Mouse (Mus musculus) limb, embryonic 13.5 days (tissue): ENCODE results near the gene Jmjd4. TPM values are rescaled to one million over a fixed set of nuclear protein-coding genes. Genes with fewer than 3 reads are reported as not detected.

Experiments used
- ATAC-seq: fragments of 200-750 bp; cut with Nextera tagmentation; 2 replicates; pipeline ENCODE4 v1.8.0; 2017; ENCODE audit warnings: low read depth, moderate number of reproducible peaks, moderate TSS enrichment; ENCODE audit not compliant: low FRiP score
- H3K27ac ChIP-seq: fragments of 300-500 bp; sonication (generic); 2 replicates; pipeline ENCODE4 v1.5.1; 2015; ENCODE audit warnings: inconsistent platforms, mild to moderate bottlenecking, moderate library complexity
- H3K27me3 ChIP-seq: fragments of 300-500 bp; sonication (generic); 2 replicates; pipeline ENCODE4 v1.6.1; 2015; ENCODE audit warnings: mild to moderate bottlenecking, inconsistent platforms
- H3K36me3 ChIP-seq: fragments of 300-500 bp; sonication (generic); 2 replicates; pipeline ENCODE4 v1.6.1; 2015; ENCODE audit warnings: inconsistent platforms, mild to moderate bottlenecking, moderate library complexity
- H3K4me1 ChIP-seq: fragments of 300-500 bp; sonication (generic); 2 replicates; pipeline ENCODE4 v1.6.1; 2015; ENCODE audit warnings: inconsistent platforms
- H3K4me2 ChIP-seq: fragments of 300-500 bp; sonication (generic); replicated peaks from 2 replicates; pipeline ENCODE4 v1.6.1; 2015; ENCODE audit warnings: inconsistent platforms, mild to moderate bottlenecking, moderate library complexity
- H3K4me3 ChIP-seq: fragments of 300-500 bp; sonication (generic); 2 replicates; pipeline ENCODE4 v1.5.1; 2015; ENCODE audit warnings: moderate library complexity, mild to moderate bottlenecking, inconsistent platforms
- H3K9ac ChIP-seq: fragments of 300-500 bp; sonication (generic); 2 replicates; pipeline ENCODE4 v1.6.1; 2015; ENCODE audit warnings: mild to moderate bottlenecking, inconsistent platforms
- H3K9me3 ChIP-seq: fragments of 300-500 bp; sonication (generic); 2 replicates; pipeline ENCODE4 v1.6.1; 2016; ENCODE audit warnings: inconsistent platforms
- WGBS: fragments of 180-500 bp; shearing (Covaris S2); methylation state at CpG from one replicate; pipeline ENCODE4 v1.1.7; 2015; 5-methylcytosine and 5-hydroxymethylcytosine counted together
- polyA plus RNA-seq: library from polyadenylated mRNA; unstranded; fragments of >200 nt; fragmentation: Nextera tagmentation; extraction: Ambion mirVana; gene quantifications from 2 replicates; pipeline ENCODE4 v1.2.1, GENCODE M21; 2015

Gene Jmjd4
- 16.5 and 18.5 TPM in 2 replicates for polyA plus RNA-seq

DNA sequence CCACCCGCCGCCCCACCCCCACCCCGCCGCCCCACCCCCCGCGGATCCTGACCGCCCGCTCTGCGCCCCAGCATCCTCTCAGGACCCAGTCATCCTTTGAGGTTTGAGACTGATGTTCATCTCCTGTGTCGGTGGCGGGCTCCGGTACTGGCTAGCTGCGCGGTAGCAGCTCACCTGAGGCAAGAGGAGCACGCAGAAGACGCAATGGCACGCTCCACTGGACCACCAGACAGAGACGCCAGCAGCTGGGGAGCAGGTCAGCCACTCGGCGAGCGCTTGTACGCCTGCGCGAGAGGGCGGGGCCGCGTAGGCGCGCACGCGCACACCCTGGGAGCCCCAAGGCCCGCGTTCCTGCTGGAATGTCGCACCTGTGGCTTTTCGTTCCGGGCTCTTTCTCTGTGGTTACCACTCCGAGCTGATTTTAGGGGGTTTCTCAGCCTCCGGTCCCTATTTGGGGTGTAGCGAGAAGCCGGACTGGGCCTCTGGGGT lies at the start of gene Jmjd4:
Gene Jmjd4, plus strand, starts transcription at position 305 of the 489 bp plus-strand sequence.
- peak; percentile 95 for ATAC-seq
- Histone ChIP-seq H3K4me1 (peaks cover 31% of the 10 kb centered on the region), H3K27ac (peak within 1 kb of the TSS; percentile 87), H3K9me3 (no peaks in the 10 kb centered on the region), H3K9ac (peak within 1 kb of the TSS; percentile 88), H3K27me3 (no peaks in the 10 kb centered on the region), H3K4me2 (peak within 1 kb of the TSS; percentile 91), H3K36me3 (peaks cover 39% of the 10 kb centered on the region), H3K4me3 (peak within 1 kb of the TSS; percentile 84)
- under 1% methylated on average over 36 of the region's 40 CpGs for WGBS

GRCm38 (mm10) chr11:59400876-59401275 lies 49.0 kb upstream of the Jmjd4 start:
- Histone ChIP-seq H3K4me2 (no peak overlapping the region), H3K4me3 (no peak overlapping the region), H3K4me1 (peaks cover 44% of the 10 kb centered on the region), H3K27me3 (no peaks in the 10 kb centered on the region), H3K36me3 (peaks cover 32% of the 10 kb centered on the region), H3K9me3 (no peaks in the 10 kb centered on the region), H3K9ac (no peak overlapping the region), H3K27ac (no peak overlapping the region; the same call in 1 of the 2 replicates)
- 73% methylated on average over 2 of the region's 2 CpGs for WGBS
- no peak for ATAC-seq

GRCm38 (mm10) chr11:59405761-59406160 lies 44.1 kb upstream of the Jmjd4 start:
- ATAC-seq, result no peak
- no peak overlapping the region for H3K27ac ChIP-seq
- WGBS, result 92% methylated on average over 1 of the region's 1 CpGs

GRCm38 (mm10) chr11:59410851-59411250 lies 39.0 kb upstream of the Jmjd4 start:
- Histone ChIP-seq H3K4me2 (no peak overlapping the region), H3K9ac (no peak overlapping the region), H3K4me3 (no peak overlapping the region), H3K27me3 (no peaks in the 10 kb centered on the region), H3K36me3 (peaks cover 62% of the 10 kb centered on the region), H3K27ac (no peak overlapping the region), H3K9me3 (no peaks in the 10 kb centered on the region), H3K4me1 (peaks cover 26% of the 10 kb centered on the region)
- no peak for ATAC-seq
- 81% methylated on average over 2 of the region's 2 CpGs for WGBS

More at GRCm38 (mm10) chr11:59405761-59406160, 44.1 kb upstream of the Jmjd4 start:
- no peaks in the 10 kb centered on the region for H3K9me3 ChIP-seq
- peaks cover 6% of the 10 kb centered on the region for H3K4me1 ChIP-seq
- H3K27me3 ChIP-seq, result no peaks in the 10 kb centered on the region
- peaks cover 73% of the 10 kb centered on the region for H3K36me3 ChIP-seq
- no peak overlapping the region for H3K9ac ChIP-seq
- no peak overlapping the region for H3K4me3 ChIP-seq
- no peak overlapping the region for H3K4me2 ChIP-seq

DNA sequence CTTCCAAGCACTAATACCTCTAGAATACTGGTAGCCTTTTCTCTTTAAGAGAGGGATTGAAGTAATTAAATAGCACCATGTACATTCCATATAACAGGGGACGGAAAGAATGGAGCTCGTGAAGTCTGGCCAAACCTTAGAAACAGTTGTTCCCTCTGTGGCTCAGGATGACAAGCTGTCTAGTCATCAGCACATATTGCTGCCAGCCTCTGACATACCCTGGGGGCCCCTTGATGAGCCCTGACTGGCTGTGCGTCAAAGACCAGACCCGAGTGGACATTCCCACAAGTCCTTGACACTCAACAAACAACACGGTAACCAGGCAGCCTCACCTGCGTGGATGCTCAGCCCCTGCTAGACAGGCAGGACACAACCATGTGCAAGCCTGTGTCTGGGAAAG lies 37.8 kb upstream of the Jmjd4 start:
- no peak for ATAC-seq
- H3K9ac ChIP-seq, result no peak overlapping the region
- peak overlapping the region; percentile 72 for H3K27ac ChIP-seq
- H3K4me2 ChIP-seq, result no peak overlapping the region
- H3K4me1 ChIP-seq, result peaks cover 26% of the 10 kb centered on the region
- 65% methylated on average over 6 of the region's 6 CpGs for WGBS
- H3K36me3 ChIP-seq, result peaks cover 59% of the 10 kb centered on the region
- no peak overlapping the region for H3K4me3 ChIP-seq
- H3K27me3 ChIP-seq, result no peaks in the 10 kb centered on the region
- H3K9me3 ChIP-seq, result no peaks in the 10 kb centered on the region

DNA sequence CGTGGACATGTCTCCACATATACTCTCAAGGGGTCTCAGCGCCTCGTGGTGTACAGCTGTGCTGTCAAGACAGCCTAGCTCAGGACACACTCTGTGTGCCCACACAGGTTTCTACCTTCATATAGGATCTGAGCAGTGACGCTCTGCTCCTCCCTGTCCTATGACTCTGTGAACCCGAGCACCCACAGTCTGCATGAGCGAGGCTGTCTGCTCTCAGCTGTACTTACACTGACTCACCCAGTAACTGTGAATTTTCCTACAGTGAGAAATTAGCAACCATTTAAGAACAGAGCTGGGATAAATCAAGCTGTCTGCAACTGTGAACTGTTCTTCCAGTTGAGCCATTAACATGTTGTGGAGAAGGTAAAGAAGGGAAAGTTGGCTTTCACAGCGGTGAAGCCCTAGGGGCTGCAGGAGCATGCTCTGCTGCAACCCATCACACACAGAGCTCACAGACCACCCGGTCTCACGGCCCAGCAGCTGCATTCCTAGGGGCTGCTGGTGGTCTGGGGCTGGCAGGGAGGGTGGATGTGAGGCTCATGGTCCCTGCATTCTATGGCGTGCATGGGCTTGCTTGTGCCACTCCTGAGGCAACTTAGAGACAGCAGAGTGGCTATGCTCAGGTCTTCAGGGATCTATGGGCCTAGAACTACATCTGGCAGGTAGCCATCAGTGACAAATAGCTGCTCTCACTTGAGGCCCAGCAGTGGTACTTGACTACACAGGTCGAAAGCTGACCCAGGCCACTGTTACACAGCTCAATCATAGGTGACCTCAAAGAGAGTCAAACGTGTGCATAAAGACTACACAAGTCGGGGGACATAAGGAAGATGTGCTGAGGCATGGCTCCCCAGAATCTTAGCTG lies 36.6 kb upstream of the Jmjd4 start:
- peak; percentile 45; the same call in 1 of the 2 replicates for ATAC-seq
- peaks cover 27% of the 10 kb centered on the region for H3K4me1 ChIP-seq
- H3K36me3 ChIP-seq, result peaks cover 54% of the 10 kb centered on the region
- H3K9me3 ChIP-seq, result no peaks in the 10 kb centered on the region
- no peak overlapping the region for H3K4me3 ChIP-seq
- no peak overlapping the region for H3K9ac ChIP-seq
- H3K27ac ChIP-seq, result peak overlapping the region; percentile 72
- H3K4me2 ChIP-seq, result no peak overlapping the region
- no peaks in the 10 kb centered on the region for H3K27me3 ChIP-seq
- WGBS, result 56% methylated on average over 13 of the region's 13 CpGs

DNA sequence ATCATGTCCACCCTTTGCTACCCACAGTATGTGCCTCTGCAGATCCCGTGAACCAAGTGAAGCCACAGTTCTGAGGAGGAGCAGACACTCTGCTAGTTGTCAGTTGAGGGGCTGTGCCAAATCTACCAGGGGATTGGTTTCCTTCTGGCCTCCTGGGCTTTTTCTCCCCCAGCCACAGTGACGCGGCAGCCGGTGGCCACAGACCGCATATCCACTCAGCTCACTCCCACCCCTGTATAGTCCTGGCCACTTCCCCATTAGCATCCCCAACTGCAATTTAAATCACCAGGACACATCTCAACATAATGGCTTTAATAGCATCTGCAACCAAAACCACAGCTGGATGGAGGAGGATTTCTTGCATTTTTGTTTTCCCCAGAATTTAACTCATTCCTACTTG lies 31.1 kb upstream of the Jmjd4 start:
- H3K27me3 ChIP-seq, result no peaks in the 10 kb centered on the region
- peaks cover 27% of the 10 kb centered on the region for H3K4me1 ChIP-seq
- H3K9ac ChIP-seq, result no peak overlapping the region
- peak overlapping the region; percentile 75 for H3K27ac ChIP-seq
- H3K36me3 ChIP-seq, result peaks cover 86% of the 10 kb centered on the region
- ATAC-seq, result no peak; the same call in 1 of the 2 replicates
- 54% methylated on average over 5 of the region's 5 CpGs for WGBS
- H3K4me3 ChIP-seq, result no peak overlapping the region
- peak overlapping the region; percentile 14 for H3K4me2 ChIP-seq
- H3K9me3 ChIP-seq, result no peaks in the 10 kb centered on the region

GRCm38 (mm10) chr11:59421436-59421835 lies 28.4 kb upstream of the Jmjd4 start:
- no peak overlapping the region for H3K4me2 ChIP-seq
- H3K9ac ChIP-seq, result no peak overlapping the region
- H3K27ac ChIP-seq, result no peak overlapping the region
- no peaks in the 10 kb centered on the region for H3K27me3 ChIP-seq
- no peak overlapping the region for H3K4me3 ChIP-seq
- H3K4me1 ChIP-seq, result peaks cover 36% of the 10 kb centered on the region
- whole genome bisulfite sequencing, result 84% methylated on average over 8 of the region's 8 CpGs
- H3K36me3 ChIP-seq, result peaks cover 87% of the 10 kb centered on the region
- H3K9me3 ChIP-seq, result no peaks in the 10 kb centered on the region
- no peak for ATAC-seq

- 89% methylated on average over 2 of the region's 2 CpGs for WGBS
- no peak overlapping the region for H3K27ac ChIP-seq
- no peak overlapping the region for H3K9ac ChIP-seq
- no peaks in the 10 kb centered on the region for H3K9me3 ChIP-seq
- no peak overlapping the region for H3K4me3 ChIP-seq
- peaks cover 36% of the 10 kb centered on the region for H3K4me1 ChIP-seq
- H3K27me3 ChIP-seq, result no peaks in the 10 kb centered on the region
- H3K4me2 ChIP-seq, result no peak overlapping the region
- peaks cover 87% of the 10 kb centered on the region for H3K36me3 ChIP-seq
- ATAC-seq, result no peak
These were observed 27.9 kb upstream of the Jmjd4 start for GRCm38 (mm10) chr11:59421967-59422366.

DNA sequence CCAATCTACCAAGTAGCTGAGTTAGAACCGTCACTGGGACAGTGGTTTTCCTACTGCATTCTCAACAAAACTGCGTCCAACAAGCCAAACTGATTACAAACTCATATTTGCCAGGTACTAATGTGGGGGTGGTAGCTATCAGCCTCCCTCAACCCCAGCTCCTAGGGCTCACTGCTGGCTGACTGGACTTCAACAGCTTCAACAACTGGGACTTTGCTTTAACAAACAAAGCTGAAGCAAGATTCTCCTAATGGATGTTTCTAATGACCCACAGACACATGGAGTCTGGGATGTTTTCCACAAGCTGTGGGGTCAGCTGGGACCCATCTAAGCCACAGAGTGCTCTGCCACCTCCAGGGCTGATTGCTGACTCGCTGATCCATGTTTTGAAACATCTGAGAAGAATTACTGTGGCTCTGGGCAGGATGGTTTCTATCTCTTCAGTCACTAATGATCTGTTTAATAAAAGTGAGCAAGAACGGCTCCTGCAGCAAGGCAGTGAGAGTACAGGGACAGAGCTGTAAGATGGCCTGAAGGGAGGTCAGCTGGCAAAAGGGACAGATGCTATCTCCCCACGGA lies 26.7 kb upstream of the Jmjd4 start:
- H3K9ac ChIP-seq, result no peak overlapping the region
- H3K4me1 ChIP-seq, result peaks cover 36% of the 10 kb centered on the region
- H3K4me2 ChIP-seq, result no peak overlapping the region
- 65% methylated on average over 5 of the region's 5 CpGs for WGBS
- H3K4me3 ChIP-seq, result no peak overlapping the region
- H3K27ac ChIP-seq, result no peak overlapping the region
- H3K27me3 ChIP-seq, result no peaks in the 10 kb centered on the region
- no peak for ATAC-seq
- H3K9me3 ChIP-seq, result no peaks in the 10 kb centered on the region
- peaks cover 93% of the 10 kb centered on the region for H3K36me3 ChIP-seq

DNA sequence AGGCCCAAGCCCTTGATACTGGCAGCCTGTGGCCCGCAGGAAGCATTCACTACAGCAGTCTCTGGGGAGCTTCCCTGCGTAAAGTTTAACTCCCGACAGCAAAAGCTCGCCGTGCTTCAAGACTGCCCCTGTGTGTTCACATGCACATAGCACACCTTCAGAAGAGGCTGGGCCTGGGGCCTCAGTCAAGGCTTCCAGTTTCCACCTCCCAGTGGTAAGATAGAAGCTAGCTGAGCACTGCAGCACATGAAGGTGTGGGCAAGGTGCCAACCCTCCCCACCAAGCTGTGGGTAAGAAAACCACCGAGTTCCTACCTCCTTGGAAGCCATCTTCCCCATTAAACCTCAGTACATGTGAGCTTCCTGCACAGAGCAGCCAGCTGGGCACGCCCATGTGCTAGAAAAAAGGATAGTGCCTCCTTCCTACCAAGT lies 24.2 kb upstream of the Jmjd4 start:
- no peaks in the 10 kb centered on the region for H3K9me3 ChIP-seq
- H3K36me3 ChIP-seq, result peaks cover 86% of the 10 kb centered on the region
- no peak overlapping the region for H3K9ac ChIP-seq
- no peak overlapping the region for H3K27ac ChIP-seq
- ATAC-seq, result peak; percentile 67
- H3K4me3 ChIP-seq, result no peak overlapping the region
- no peaks in the 10 kb centered on the region for H3K27me3 ChIP-seq
- WGBS, result 43% methylated on average over 7 of the region's 7 CpGs
- peaks cover 19% of the 10 kb centered on the region for H3K4me1 ChIP-seq
- no peak overlapping the region for H3K4me2 ChIP-seq

GRCm38 (mm10) chr11:59428057-59428660 lies 21.7 kb upstream of the Jmjd4 start:
- ATAC-seq, result no peak
- H3K9ac ChIP-seq, result no peak overlapping the region
- H3K4me2 ChIP-seq, result no peak overlapping the region
- H3K27ac ChIP-seq, result no peak overlapping the region
- H3K4me1 ChIP-seq, result peaks cover 24% of the 10 kb centered on the region
- WGBS, result 88% methylated on average over 9 of the region's 9 CpGs
- H3K4me3 ChIP-seq, result no peak overlapping the region
- no peaks in the 10 kb centered on the region for H3K9me3 ChIP-seq
- peaks cover 82% of the 10 kb centered on the region for H3K36me3 ChIP-seq
- no peaks in the 10 kb centered on the region for H3K27me3 ChIP-seq
